Mouse (Mus musculus) kidney, adult 2 months (tissue): ENCODE measurements around the gene Hspa5. TPM values are rescaled to one million over a fixed set of nuclear protein-coding genes. Genes with fewer than 3 reads are reported as not detected.
A peak's percentile ranks its signal among the peaks of the same experiment; 100 is the strongest.
"Not testable (repeated sequence)": the region's sequence is repeated elsewhere in the genome, so short reads cannot be mapped to it uniquely, and the experiment has no call there.

Source experiments
- DNase-seq: peaks from one replicate; pipeline ENCODE4 v3.0.0; 2021
- H3K27ac ChIP-seq: fragments of 200-500 bp; 2 replicates; pipeline ENCODE4 v1.5.1; 2012; ENCODE audit warnings: low read depth, low read length, control low read depth, inconsistent platforms; ENCODE audit not compliant: insufficient read depth
- H3K27me3 ChIP-seq: fragments of 200-500 bp; replicated peaks from 2 replicates; pipeline ENCODE4 v1.6.1; 2012; ENCODE audit warnings: mild to moderate bottlenecking, moderate library complexity, low read length, inconsistent platforms; ENCODE audit not compliant: control insufficient read depth, insufficient read depth
- H3K36me3 ChIP-seq: fragments of 200-500 bp; 2 replicates; pipeline ENCODE4 v1.6.1; 2012; ENCODE audit warnings: mild to moderate bottlenecking, moderate library complexity, low read length, inconsistent platforms; ENCODE audit not compliant: control insufficient read depth, insufficient read depth
- H3K4me1 ChIP-seq: fragments of 200-500 bp; 2 replicates; pipeline ENCODE4 v1.6.1; 2011; ENCODE audit warnings: low read length; ENCODE audit not compliant: control insufficient read depth, insufficient read depth
- H3K4me3 ChIP-seq: fragments of 200-500 bp; 2 replicates; pipeline ENCODE4 v1.5.1; 2011; ENCODE audit warnings: mild to moderate bottlenecking, low read depth, low read length, control low read depth; ENCODE audit not compliant: insufficient read depth
- CTCF ChIP-seq: fragments of 200-500 bp; conservative IDR thresholded peaks from 2 replicates; pipeline ENCODE4 v1.5.1; 2011; ENCODE audit warnings: low read depth, mild to moderate bottlenecking, control low read depth, low read length, moderate library complexity, mixed read lengths; ENCODE audit not compliant: insufficient read depth, insufficient read length
- POLR2A ChIP-seq: fragments of 200-500 bp; IDR thresholded peaks from one replicate; pipeline ENCODE4 v1.6.1; 2011; ENCODE audit warnings: low read depth, low read length, control low read depth
- WGBS: fragments of 180-500 bp; shearing (Covaris S2); methylation state at CpG from one replicate; pipeline ENCODE4 v1.1.7; 2018; 5-methylcytosine and 5-hydroxymethylcytosine counted together
- polyA plus RNA-seq: library from polyadenylated mRNA; depleted of rRNA; stranded (reverse); fragments of >200 nt; gene quantifications from 2 replicates; pipeline ENCODE4 v1.2.3, GENCODE M21; 2012

Gene Hspa5
- polyA plus RNA-seq, 1 experiment = 489 TPM

DNA sequence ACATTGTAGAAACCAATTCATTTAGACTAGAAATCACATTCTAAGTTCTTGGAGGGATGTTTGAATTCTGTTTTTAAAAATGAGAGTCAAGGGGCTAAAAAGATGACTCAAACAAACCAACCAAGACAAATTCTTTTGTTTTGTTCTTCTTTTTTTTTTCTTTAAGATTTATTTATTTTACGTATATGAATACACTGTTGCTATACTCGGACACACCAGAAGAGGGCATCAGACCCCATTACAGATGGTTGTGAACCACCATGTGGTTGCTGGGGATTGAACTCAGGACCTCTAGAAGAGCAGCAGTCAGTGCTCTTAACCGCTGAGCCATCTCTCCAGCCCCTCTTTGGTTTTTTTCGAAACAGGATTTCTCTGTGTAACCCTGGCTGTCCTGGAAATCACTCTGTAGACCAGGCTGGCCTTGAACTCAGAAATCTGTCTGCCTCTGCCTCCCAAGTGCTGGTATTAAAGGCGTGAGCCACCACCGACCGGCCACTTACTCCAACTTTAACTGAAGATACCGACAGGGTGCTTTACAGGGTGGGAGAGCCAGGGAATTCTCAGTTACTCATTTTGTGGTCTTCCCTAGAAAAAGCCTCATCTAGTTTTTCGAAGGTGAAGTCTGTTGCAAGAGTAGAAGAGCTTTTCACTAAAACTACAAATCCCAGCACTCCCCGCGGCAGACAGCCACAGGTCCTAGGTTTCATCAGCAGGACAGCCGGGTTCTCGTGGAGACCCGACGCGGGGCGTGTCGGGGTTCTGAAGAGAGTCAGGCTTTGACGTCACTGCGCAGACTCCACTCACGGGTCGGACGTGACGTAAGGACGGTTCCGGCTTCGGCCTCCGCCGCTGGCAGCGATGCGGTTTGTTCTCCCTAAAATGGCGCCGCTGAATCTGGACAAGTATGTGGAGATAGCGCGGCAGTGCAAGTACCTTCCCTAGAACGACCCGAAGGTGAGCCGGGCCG is 30.0 kb downstream of the Hspa5 start:
- Histone ChIP-seq H3K27ac (peak overlapping the region; percentile 89), H3K27me3 (no peaks in the 10 kb centered on the region), H3K4me3 (peak overlapping the region; percentile 81), H3K4me1 (peaks cover 20% of the 10 kb centered on the region), H3K36me3 (no peaks in the 10 kb centered on the region; the same call in 1 of the 2 replicates)
- peak; percentile 99 for DNase-seq
- WGBS = 6% methylated on average over 39 of the region's 39 CpGs
- TF ChIP-seq CTCF = no peak
- TF ChIP-seq POLR2A = peak; percentile 80

DNA sequence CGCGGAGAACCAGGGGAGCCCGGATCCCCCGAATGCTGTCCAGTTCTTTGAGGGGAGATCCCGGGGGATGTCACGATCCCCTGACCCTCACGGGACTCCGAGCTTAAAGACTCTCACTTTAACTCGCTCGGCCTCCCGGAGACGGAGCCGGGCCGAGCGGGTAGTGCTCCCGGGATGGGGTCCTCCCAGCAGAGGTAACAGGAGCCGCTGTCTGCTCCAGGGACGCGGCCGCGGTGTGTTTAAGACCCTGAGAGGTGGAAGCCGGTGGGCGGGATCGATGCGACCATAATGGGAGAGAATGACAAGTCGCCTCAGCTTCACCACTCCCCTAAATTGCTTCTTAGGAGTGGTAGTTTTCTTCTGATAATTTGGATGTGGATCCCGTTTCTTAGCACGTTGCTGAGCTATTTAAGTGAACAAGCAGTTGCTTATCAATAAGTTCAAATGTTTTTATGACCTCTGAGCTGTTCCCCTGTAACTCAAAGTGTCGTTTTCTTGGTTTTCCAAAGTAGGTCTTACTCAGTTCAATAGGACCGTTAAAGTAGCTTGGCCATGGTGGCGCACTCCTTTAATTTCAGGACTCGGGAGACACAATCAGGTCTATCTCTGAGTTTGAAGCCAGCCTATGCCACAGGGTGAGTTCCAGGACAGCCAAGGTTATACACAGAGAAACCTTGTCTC is 30.9 kb downstream of the Hspa5 start:
- peak; percentile 47 for DNase-seq
- WGBS = under 1% methylated on average over 32 of the region's 32 CpGs
- H3K36me3 ChIP-seq, H3K27me3 ChIP-seq: not testable (repeated sequence)
- H3K4me1 ChIP-seq = peaks cover 24% of the 10 kb centered on the region
- peak overlapping the region; percentile 81 for H3K4me3 ChIP-seq
- H3K27ac ChIP-seq = peak overlapping the region; percentile 89

DNA sequence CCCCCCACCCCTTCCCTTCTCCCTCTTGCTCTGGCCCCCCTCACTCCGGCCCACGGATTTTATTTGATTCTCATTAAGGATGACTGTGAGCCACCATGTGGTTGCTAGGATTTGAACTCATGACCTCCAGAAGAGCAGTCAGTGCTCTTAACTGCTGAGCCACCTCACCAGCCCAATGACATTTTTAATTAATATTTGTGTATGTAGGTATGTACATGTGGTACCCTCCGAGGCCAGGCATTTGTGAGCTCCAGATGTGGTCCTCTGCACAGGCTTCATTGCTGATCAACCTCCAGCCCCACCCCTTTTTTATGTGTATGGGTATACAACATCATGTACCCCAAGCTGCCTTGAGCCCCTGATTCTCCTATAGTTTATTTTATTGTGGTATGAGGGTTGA is 32.0 kb downstream of the Hspa5 start:
- Histone ChIP-seq H3K4me1 (peaks cover 30% of the 10 kb centered on the region), H3K27ac (no peak overlapping the region), H3K4me3 (no peak overlapping the region), H3K36me3 (peaks cover 3% of the 10 kb centered on the region; the same call in 1 of the 2 replicates), H3K27me3 (no peaks in the 10 kb centered on the region)
- 58% methylated on average over 3 of the region's 3 CpGs for WGBS
- DNase-seq = no peak
- TF ChIP-seq POLR2A (no peak), CTCF (no peak)

- DNase-seq = no peak
- WGBS = 93% methylated on average over 2 of the region's 2 CpGs
- H3K27me3 ChIP-seq = no peaks in the 10 kb centered on the region
- H3K4me3 ChIP-seq = no peak overlapping the region
- TF ChIP-seq POLR2A (no peak), CTCF (no peak)
- H3K36me3 ChIP-seq = peaks cover 3% of the 10 kb centered on the region; the same call in 1 of the 2 replicates
- peaks cover 26% of the 10 kb centered on the region for H3K4me1 ChIP-seq
- peak overlapping the region; percentile 60; the same call in 1 of the 2 replicates for H3K27ac ChIP-seq
Measured at GRCm38 (mm10) chr2:34804172-34804571, 32.4 kb downstream of the Hspa5 start.

- TF ChIP-seq CTCF (no peak), POLR2A (no peak)
- H3K27me3 ChIP-seq = no peaks in the 10 kb centered on the region
- WGBS = 2% methylated on average over 1 of the region's 1 CpGs
- no peak overlapping the region for H3K4me3 ChIP-seq
- peaks cover 3% of the 10 kb centered on the region; the same call in 1 of the 2 replicates for H3K36me3 ChIP-seq
- H3K4me1 ChIP-seq = peaks cover 26% of the 10 kb centered on the region
- peak; percentile 75 for DNase-seq
- 0 out of 2 replicates have a peak overlapping the region, but pooled peaks have one; percentile 36 for H3K27ac ChIP-seq
Measured at GRCm38 (mm10) chr2:34804815-34805214, 33.0 kb downstream of the Hspa5 start.

DNA sequence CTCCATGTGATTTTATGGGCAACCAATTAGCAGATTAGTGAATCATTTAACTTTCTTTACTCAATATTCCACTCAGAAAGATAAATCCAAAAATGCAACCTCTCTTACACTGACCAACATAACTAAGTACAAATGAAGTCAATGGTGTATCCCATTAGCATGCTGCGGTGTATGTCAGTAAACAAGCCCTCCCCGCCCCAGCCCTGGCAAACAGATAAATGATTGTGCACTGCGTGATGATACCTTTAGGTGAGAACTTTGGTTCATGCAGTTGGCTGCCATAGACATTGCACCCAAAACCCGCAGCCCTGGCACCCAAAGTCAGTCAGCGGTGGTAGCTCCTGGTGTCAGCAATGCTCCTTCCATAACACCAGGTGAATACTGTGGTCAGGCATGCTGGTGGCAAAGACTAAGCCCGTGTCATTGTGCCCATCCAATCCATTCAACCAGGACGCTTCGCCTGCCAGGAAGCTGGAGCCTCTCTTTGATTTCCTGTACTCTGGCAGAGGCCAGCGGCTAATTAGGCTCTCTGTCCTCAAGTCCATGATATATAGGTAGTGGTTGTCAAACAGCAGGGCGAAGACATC is 33.7 kb downstream of the Hspa5 start:
- no peak overlapping the region for H3K27ac ChIP-seq
- H3K36me3 ChIP-seq = peaks cover 3% of the 10 kb centered on the region; the same call in 1 of the 2 replicates
- H3K4me3 ChIP-seq = no peak overlapping the region
- TF ChIP-seq POLR2A (no peak), CTCF (no peak)
- DNase-seq = peak; percentile 16
- no peaks in the 10 kb centered on the region for H3K27me3 ChIP-seq
- H3K4me1 ChIP-seq = peaks cover 26% of the 10 kb centered on the region
- 60% methylated on average over 10 of the region's 10 CpGs for WGBS
